Mouse (Mus musculus): ENCODE results near the gene Fcgr1. TPM values are rescaled to one million over a fixed set of nuclear protein-coding genes. Genes with fewer than 3 reads are reported as not detected.

Gene Fcgr1
- polyA plus RNA-seq, 1 experiment from 2014 or later = 3.8 TPM

DNA sequence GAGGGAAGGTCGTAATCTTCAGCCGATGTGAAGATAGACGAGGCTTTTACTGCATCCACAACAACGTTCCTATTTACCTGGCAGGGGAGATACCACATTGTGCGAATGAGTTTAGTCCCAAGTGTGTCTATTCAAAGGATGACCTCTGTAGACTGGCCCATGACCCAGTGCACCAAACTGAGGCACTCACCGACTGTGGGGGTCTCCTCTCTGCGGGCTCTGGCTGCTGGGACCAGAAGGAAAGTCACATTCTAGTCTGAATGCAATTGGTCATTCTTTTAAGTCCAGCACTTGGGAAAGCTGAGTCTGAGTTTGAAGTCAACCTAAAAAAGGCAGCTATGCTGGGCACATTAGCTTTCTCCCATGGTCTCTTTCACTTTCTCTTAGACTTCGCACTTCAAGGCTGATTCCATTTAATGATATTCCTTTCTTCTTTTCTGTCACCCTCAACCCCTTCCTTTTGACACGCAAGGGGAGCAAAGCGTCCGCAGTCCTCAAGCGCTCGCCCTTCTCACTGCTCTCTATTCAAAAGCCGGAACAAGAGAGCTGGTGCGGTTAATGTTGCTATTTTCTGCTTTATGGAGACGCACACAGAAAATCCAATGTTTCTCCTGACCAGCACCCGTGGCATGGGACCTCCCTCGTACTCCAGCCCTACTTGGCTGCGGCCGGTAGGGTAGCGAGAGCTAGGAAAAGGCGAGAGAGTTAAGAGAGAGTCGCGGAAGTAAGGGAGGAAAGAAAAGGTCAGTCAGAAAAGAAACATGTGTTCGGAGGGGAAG lies 39.8 kb upstream of the Fcgr1 start:
- Histone ChIP-seq H3K27ac (replicated peaks) (no peak overlapping the region), H3K4me3 (ENCODE audit: low read depth, low read length) (peak overlapping the region; percentile 34), H3K4me1 (replicated peaks; ENCODE audit: control insufficient read depth, insufficient read depth) (no peaks in the 10 kb centered on the region; the same call in 1 of the 2 replicates), H3K4me2 (replicated peaks; ENCODE audit: low read depth) (peak overlapping the region; percentile 44), H3K27me3 (ENCODE audit: control insufficient read depth, insufficient read depth, low read length) (peaks cover 21% of the 10 kb centered on the region; the same call in 1 of the 2 replicates), H3K9me3 (ENCODE audit: control insufficient read depth, low read length) (no peaks in the 10 kb centered on the region), H3K9ac (ENCODE audit: low read length) (no peak overlapping the region), H3K36me3 (ENCODE audit: control insufficient read depth, insufficient read depth, low read length) (no peaks in the 10 kb centered on the region)
- 4% methylated on average over 25 of the region's 25 CpGs for WGBS
- DNase-seq (ENCODE audit: low spot score) (no peak), ATAC-seq (ENCODE audit: low FRiP score, low TSS enrichment) (no peak)
- TF ChIP-seq EP300 (optimal IDR thresholded peaks at IDR 0.05) = no peak
- TF ChIP-seq CTCF (IDR thresholded peaks at IDR 0.05; ENCODE audit: low read depth) = no peak

DNA sequence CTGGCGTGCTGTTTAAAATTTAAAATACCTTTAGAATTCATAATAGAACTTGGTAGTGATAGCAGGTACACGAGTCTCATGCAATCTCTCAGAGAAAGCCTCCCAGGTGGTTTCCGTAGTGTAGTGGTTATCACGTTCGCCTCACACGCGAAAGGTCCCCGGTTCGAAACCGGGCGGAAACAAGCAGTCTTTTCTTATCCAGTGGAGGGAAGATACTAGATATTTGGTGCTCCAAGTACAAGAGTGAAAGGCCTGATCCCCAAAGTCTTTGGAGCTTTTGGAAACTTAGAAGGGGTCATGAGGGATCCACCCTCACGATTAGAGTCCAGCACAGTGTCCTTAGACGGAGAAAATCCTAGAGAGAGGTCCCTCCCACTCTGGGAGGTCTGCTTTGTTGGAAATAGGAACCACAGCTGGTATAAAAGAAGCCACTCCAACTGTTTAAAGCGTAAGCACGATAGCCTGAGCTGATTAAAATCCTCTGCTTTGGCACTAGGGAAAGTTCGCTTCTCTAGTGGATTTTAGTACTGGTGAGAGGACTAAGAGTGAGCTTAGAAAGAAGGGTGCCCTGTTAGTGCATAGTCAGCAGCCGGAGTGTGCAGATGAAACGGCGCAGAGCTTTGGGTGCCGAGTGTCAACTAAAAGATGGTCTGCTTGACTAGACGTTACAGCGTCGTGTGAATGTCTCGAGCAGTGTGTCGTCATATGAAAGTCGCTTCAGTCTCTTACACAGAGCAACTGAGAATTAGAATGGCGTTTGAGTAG lies 39.0 kb upstream of the Fcgr1 start:
- Histone ChIP-seq H3K27ac (replicated peaks) (no peak overlapping the region), H3K9ac (ENCODE audit: low read length) (no peak overlapping the region), H3K9me3 (ENCODE audit: control insufficient read depth, low read length) (no peaks in the 10 kb centered on the region), H3K4me1 (replicated peaks; ENCODE audit: control insufficient read depth, insufficient read depth) (no peaks in the 10 kb centered on the region; the same call in 1 of the 2 replicates), H3K4me2 (replicated peaks; ENCODE audit: low read depth) (no peak overlapping the region), H3K4me3 (ENCODE audit: low read depth, low read length) (no peak overlapping the region), H3K27me3 (ENCODE audit: control insufficient read depth, insufficient read depth, low read length) (peaks cover 15% of the 10 kb centered on the region; the same call in 1 of the 2 replicates), H3K36me3 (ENCODE audit: control insufficient read depth, insufficient read depth, low read length) (no peaks in the 10 kb centered on the region)
- ATAC-seq (ENCODE audit: low FRiP score, low TSS enrichment) (no peak), DNase-seq (ENCODE audit: low spot score) (no peak)
- TF ChIP-seq EP300 (optimal IDR thresholded peaks at IDR 0.05) (no peak), CTCF (IDR thresholded peaks at IDR 0.05; ENCODE audit: low read depth) (no peak)
- 7% methylated on average over 27 of the region's 27 CpGs for WGBS

DNA sequence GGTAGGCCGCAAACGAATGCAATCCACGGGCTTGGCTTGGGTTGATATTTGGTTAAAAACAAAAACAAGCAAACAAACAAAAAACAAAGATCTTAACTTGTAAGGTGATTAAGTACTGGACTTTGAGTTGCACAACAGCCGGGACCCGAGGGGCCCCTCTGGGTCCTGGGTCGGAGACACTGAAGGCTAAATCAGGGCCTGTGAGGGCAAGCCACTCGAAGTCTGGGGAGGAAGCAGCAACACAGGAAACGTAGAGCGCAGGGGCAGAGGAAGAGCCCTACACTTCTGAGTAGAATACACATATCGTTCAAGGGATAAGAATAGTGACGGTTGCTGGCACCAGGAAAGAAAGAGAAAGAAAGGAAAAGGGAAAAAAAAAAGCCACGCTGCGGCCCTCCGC lies 38.2 kb upstream of the Fcgr1 start:
- Histone ChIP-seq H3K36me3 (ENCODE audit: control insufficient read depth, insufficient read depth, low read length) (no peaks in the 10 kb centered on the region), H3K9ac (ENCODE audit: low read length) (no peak overlapping the region), H3K27ac (replicated peaks) (no peak overlapping the region), H3K4me3 (ENCODE audit: low read depth, low read length) (no peak overlapping the region), H3K4me2 (replicated peaks; ENCODE audit: low read depth) (no peak overlapping the region), H3K9me3 (ENCODE audit: control insufficient read depth, low read length) (no peaks in the 10 kb centered on the region), H3K4me1 (replicated peaks; ENCODE audit: control insufficient read depth, insufficient read depth) (no peaks in the 10 kb centered on the region; the same call in 1 of the 2 replicates), H3K27me3 (ENCODE audit: control insufficient read depth, insufficient read depth, low read length) (peaks cover 13% of the 10 kb centered on the region; the same call in 1 of the 2 replicates)
- WGBS = 26% methylated on average over 14 of the region's 14 CpGs
- ATAC-seq (ENCODE audit: low FRiP score, low TSS enrichment) (no peak), DNase-seq (ENCODE audit: low spot score) (no peak)
- TF ChIP-seq EP300 (optimal IDR thresholded peaks at IDR 0.05) (no peak), CTCF (IDR thresholded peaks at IDR 0.05; ENCODE audit: low read depth) (no peak)

DNA sequence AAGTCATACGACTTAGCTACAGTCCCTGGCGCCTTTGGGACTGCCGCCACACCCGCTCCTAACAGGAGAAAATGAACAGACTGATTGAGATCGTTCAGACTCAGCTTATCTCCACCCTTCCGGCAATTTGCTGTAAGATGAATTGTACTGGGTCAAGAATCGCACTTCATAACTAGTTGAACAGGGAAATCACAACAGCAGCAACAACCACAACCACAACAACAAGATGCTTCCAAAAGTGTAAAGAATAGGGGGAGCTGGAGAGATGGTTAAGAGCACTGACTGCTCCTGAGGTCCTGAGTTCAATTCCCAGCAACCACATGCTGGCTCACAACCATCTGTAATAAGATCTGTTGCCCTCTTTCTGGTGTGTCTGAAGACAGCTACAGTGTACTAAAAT lies 37.7 kb upstream of the Fcgr1 start:
- DNase-seq (ENCODE audit: low spot score) (no peak), ATAC-seq (ENCODE audit: low FRiP score, low TSS enrichment) (no peak)
- H3K4me1 ChIP-seq (replicated peaks; ENCODE audit: control insufficient read depth, insufficient read depth) = no peaks in the 10 kb centered on the region; the same call in 1 of the 2 replicates
- H3K36me3 ChIP-seq (ENCODE audit: control insufficient read depth, insufficient read depth, low read length) = no peaks in the 10 kb centered on the region
- no peak overlapping the region for H3K4me2 ChIP-seq (replicated peaks; ENCODE audit: low read depth)
- TF ChIP-seq CTCF (IDR thresholded peaks at IDR 0.05; ENCODE audit: low read depth) (no peak), EP300 (optimal IDR thresholded peaks at IDR 0.05) (no peak)
- H3K9ac ChIP-seq (ENCODE audit: low read length) = no peak overlapping the region
- H3K27ac ChIP-seq (replicated peaks) = no peak overlapping the region
- 35% methylated on average over 7 of the region's 7 CpGs for WGBS
- H3K27me3 ChIP-seq (ENCODE audit: control insufficient read depth, insufficient read depth, low read length) = peaks cover 16% of the 10 kb centered on the region; the same call in 1 of the 2 replicates
- H3K4me3 ChIP-seq (ENCODE audit: low read depth, low read length) = no peak overlapping the region
- H3K9me3 ChIP-seq (ENCODE audit: control insufficient read depth, low read length) = no peaks in the 10 kb centered on the region

DNA sequence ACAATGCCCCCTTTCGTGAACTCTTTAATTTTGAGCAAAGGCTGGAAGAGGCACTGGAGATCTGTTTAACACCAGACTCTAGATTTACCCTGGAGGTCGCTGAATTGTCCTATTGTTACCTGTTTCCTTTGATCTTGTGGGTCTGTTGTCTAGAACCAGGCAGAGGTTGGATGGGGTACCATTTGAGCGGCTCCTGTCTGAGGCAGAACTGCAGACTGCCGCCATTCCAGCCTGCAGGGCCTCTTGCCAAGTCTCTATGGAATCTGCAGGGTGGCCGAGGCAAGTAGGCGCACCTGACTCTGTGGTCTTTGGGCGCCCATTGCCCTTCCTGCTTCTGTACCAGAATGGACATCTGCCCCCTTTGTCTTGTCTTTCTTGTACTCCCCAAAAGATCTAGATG lies 36.8 kb upstream of the Fcgr1 start:
- H3K27me3 ChIP-seq (ENCODE audit: control insufficient read depth, insufficient read depth, low read length) = peaks cover 20% of the 10 kb centered on the region
- 73% methylated on average over 7 of the region's 7 CpGs for WGBS

More for the DNA sequence above, 36.8 kb upstream of the Fcgr1 start:
- DNase-seq (ENCODE audit: low spot score) = no peak
- Histone ChIP-seq H3K4me2 (replicated peaks; ENCODE audit: low read depth) (no peak overlapping the region), H3K9ac (ENCODE audit: low read length) (no peak overlapping the region), H3K4me3 (ENCODE audit: low read depth, low read length) (no peak overlapping the region), H3K36me3 (ENCODE audit: control insufficient read depth, insufficient read depth, low read length) (no peaks in the 10 kb centered on the region), H3K9me3 (ENCODE audit: control insufficient read depth, low read length) (no peaks in the 10 kb centered on the region), H3K27ac (replicated peaks) (no peak overlapping the region), H3K4me1 (replicated peaks; ENCODE audit: control insufficient read depth, insufficient read depth) (no peaks in the 10 kb centered on the region; the same call in 1 of the 2 replicates)
- no peak for ATAC-seq (ENCODE audit: low FRiP score, low TSS enrichment)
- no peak for TF ChIP-seq CTCF (IDR thresholded peaks at IDR 0.05; ENCODE audit: low read depth)
- no peak for TF ChIP-seq EP300 (optimal IDR thresholded peaks at IDR 0.05)
